Mouse (Mus musculus) embryo, embryonic 9.5 days (tissue): ENCODE data around the gene Ccdc189.
"Not testable (repeated sequence)": the region's sequence is repeated elsewhere in the genome, so short reads cannot be mapped to it uniquely, and the experiment has no call there.

Source experiments
- DNase-seq: peaks from one replicate; pipeline ENCODE4 v3.0.0-alpha.2; 2017; ENCODE audit errors: extremely low spot score

Gene Ccdc189

DNA sequence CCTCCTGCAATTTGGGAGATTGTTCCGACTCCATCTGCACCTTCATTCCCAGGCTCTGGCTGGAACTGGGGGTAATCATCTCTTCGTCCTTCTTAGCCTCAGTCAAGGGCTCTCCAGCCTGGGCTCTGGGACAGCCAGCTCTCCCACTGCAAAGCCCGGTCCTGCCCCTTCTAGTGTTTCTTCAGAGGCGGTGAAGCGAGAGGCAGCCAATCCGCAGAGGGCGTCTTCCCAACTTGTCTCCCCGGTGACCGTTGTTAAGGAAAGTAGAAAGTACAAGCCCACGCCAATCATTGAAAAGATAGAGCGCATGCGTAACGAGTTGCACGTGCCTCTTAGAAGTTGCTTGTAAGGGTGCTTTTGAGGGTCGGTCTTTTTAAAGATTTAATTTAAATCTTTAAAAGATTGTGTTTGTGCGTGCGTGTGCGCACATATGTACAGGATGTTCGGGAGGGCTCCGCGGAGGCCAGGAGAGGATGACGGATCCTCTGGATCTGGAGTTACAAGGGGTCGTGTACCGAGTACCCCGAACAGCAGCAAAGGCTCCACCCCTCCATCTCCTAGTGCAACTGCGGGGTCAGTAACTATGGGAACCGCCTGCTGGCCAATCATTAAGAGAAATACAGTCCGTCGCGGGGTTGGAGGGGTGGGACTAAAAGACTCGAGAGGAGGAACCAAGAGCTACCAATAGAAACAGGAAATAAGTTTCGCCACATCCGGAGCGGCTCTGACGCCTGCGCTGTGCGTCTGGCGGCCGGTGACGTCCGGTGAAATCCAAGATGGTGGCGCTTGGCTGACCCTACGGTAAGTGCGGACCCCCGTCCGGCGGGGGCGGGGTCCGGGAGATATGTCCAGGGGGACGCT is at the start of gene Ccdc189, which contains the start of gene Rnf40:
TSS of gene Ccdc189 (minus strand) at position 585 of the 861 bp plus-strand sequence.
TSS of gene Rnf40 (plus strand) at position 757 of the 861 bp plus-strand sequence.
- peak; percentile 94 for DNase-seq

DNA sequence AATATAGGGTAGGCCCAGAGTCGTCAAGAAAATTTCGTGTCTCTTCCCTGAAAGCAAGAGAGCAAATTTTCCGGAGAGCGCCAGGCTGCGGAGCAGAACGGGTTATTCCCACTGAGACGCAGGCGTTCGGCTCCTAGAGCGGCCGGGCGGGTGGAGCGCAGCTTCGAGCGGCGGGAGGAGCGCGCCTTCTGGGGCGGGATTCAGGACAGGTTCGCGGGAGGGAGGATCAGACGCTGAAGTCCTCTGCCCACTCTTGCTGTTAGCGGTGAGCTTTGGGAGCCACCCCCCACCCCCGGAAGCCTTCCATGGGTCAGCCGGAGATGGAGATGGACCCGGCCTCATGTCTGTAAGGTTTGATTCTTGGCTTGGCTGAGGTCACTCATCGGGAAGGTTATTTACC is 48.6 kb upstream of the Ccdc189 start:
- DNase-seq: peak; percentile 80

DNA sequence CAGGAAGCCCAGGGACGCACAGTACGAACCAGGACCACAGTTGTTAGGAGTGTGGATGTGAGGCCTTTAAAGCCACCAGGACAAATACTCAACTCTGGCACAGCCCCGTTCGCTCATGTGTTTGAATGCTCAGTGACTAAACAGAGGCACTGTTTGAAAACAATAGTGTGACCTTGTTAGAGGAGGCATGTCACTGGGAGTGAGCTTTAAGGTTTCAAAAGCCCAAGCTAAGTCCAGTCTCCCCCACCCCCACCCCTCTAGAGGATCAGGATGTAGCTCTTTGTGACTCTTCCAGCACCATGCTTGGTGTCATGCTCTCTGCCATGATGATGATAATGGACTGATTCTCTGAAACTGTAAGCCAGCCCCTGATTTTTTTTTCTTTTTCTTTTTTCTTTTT is 43.0 kb upstream of the Ccdc189 start:
- no peak for DNase-seq

DNA sequence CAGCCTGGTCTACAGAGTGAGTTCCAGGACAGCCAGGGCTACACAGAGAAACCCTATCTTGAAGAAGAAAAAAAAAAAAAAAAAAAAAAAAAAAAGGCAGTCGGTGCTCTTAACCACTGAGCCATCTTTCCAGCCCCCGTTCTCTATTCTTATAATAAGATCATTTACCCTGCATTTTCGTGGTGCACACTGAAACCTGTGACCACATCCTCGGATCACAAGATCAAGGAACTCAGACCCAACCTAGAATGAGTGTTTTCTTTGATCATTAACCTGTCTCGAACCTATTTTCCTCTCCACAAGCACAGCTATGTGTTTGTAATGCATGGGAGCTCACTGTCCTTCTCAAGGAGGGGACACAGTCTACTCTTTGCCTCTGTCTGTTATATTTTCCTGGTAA is 40.3 kb upstream of the Ccdc189 start:
- no peak for DNase-seq

DNA sequence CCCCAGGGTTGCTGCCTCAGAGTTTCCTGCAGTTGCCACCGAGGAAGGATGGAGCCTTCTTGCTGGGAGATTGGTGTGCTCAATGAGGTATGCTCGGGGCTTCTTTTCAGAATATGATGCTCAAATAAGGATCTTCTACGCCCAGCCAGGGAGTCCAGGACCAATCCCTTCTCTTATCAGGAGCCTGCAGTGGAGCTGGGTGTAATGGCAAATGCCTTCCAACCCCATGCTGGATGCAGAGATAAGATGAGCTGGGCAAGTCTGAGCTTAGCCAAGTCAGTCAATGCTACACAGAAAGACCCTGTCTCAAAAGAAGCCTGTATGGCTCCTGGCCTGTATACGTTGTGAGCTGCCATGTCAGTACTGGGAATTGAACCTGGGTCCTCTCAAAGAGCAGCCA is 38.1 kb upstream of the Ccdc189 start:
- no peak for DNase-seq

DNA sequence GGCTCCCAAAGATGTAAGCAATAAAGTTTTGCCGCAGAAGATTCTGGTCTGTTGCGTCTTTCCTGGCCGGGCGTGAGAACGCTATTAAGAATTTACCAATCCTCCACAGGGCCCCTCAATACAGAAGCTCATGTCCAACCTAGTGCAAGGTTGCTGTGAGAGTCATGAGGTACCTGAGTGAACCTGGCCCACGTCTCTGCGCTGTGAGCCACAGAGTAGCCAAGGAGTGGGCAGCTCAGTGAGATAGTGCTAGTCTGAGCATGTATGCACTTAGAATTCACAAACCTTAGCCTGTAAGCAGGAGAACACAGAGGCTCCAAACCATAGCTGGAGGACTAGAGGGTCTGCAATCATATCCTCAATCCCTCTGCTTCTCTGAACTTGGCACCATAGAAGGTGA is 37.6 kb upstream of the Ccdc189 start:
- no peak for DNase-seq

DNA sequence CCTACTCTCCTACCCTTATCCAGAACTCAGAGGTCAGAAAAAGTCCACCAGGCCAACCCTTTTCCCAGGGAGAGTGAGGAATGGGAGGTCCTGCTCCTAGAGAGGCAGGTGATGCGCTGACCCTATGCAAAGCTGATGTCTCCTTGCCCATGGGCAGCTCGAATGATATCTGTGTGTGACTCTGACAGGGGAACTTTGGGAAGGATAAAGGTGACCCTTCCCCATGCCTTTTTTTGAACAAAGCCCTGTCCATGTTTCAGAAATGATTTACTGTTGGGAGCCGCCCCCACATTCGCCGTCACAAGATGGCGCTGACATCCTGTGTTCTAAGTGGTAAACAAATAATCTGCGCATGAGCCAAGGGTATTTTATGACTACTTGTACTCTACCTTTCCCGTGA is 30.0 kb upstream of the Ccdc189 start:
- DNase-seq: not testable (repeated sequence)

DNA sequence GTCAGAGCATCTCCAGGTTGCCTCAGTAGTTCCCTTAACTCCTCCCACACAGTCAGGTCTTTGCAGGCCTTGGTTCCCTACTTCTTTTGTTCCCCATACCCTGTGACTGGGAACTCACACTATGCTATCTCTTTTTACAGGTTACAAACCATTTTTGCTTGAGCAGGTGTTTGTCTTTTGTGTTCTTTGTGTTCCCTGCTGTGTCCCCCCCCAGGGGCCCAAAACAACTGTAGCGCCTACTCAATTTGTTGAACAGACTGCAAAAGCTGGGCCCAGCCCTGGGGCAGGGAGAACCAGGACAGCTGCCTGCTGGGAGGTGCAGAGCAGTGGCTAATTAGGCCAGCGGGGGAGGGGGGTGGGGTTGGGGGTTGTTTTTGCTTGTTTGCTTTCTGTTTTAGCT is 29.6 kb upstream of the Ccdc189 start:
- DNase-seq: no peak

DNA sequence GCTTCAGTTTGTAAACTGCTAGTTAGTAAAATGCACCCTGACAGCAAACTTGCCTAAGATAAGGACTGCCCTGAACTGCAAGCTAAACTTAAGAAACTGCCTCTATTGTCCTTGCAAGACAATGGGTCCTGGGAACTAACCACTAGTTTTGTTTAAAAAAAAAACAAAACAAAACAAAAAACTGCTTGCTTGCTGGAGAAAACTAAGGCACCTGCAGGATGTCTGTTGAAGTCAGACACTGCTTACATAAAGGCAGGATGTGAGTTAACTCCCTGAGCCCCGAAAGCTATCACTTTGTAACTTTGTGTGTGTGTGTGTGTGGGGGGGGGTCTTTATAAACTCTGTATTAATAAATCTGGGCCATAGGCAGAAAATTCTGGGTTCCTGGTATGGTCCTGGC is 28.5 kb upstream of the Ccdc189 start:
- no peak for DNase-seq

DNA sequence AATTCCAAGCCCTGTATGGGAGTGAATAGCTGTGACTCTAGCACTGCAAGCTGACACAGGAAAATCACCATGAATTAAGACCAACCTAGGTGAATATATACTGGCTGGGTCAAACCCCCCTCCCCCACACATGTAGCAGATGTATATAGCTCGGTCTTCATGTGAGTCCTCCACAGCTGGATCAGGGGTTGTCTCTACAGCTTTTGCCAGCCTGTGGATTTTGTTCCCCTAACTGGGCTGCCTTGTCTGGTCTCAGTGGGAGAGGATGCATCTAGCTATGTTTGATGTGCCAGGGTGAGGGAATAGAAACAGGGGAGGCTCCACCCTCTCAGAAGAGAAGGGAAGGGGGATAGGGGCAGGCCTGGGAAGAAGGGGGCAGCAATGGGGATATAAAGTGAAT is 27.9 kb upstream of the Ccdc189 start:
- DNase-seq: no peak

DNA sequence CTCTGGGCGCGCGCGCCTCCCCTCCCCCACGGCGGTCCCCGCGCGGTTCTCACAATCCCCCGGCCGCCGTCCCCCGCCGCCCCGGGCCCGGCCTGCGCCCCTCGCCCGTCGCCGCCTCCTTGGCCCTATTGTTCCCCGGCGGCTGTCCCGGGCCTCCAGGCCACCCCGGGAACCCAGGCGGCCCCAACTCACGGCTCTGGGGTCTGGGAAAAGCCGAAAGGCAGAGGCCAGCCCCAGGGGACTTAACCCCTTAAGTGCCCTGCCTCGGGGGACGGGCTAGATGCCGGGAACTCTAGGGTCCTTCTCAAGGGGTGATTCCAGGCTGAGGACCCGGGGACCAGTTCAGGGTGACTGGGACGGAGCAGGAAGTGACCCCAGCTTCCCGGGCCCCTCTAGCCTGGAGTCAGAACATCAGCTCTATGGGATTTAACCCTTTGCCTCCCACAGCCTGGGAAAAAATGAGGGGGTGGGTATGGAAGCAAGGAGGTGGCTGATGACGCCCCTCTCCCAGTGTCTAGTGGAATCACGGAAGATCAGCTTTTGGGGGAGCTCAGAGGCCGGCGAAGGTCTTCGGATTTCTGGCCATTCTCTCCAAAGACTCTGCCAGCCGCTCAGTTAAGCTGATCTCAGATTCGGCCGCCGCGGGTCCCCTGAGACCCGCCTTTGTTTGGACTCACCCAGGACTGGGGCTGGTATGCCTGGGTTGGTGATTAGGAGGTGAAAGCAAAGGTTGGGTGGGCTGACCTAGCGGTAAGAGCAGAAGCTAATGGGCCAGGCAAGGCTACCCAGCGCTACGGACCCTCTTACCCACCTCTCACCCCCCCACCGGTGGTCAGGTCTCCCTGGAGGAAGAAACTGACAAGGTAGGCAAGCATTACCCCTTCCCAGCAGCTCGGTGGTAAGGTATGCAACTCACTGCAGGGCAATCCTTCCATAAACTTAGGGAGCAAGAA is 26.8 kb upstream of the Ccdc189 start, which contains the start of gene Zfp629:
TSS of gene Zfp629 (minus strand) at position 907 of the 953 bp plus-strand sequence.
- DNase-seq: peak; percentile 93

DNA sequence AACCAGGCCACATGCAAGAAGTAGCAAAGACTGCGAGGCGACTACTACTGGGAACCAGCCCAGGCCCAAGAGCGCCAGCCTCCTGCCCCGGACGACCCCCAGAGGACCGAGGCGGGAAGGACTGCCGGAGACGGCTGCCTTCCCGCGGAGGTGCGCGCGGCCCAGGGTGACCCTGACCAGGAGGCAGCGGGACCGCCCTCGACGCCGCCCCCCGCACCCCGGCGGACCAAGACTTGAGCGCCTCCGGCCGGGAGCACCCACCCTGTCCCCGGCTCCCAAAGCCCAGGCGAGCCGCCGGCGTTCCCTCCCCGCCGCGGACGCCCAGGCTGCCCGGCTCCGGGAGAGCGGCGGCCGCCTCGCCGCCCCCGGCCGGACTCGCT is 26.1 kb upstream of the Ccdc189 start:
- peak; percentile 57 for DNase-seq

DNA sequence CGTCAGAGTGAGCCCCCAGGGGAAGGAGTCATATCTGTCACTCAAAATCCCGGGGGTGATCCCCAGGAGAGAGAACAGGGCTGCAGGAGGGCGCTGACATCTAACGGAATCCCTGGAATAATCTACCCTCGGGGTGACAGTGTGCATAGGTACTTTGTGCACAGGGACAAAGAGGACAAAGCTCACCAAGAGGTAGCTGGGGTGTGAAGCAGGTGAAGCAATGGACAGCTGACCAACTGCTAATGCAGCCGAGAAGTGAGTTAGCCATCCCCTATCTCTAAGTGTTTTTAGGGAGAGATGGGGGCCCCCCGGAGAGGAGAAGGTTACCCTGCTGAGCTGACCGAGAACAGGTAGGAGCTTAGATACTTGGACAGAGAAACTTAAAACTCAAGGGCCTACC is 25.7 kb upstream of the Ccdc189 start:
- no peak for DNase-seq

DNA sequence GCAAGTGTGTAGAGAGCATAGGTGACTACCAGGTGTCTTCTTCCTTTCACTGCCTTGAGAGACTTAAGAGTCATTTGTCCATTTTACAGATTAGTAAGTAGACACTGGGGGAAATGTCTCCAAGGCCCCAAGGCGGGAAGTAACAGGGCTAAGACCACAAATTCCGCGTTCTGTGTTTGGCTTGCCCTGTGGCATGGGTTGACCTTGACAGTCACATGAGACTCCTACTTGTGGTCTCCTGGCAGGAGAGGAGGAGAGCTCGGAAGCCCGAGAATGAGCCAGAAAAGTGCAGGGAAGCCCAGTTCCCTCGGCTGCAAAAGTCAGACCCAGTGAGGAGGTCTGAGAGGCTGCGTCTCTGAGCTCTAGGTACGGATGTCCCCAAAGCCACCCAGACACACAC is 25.1 kb upstream of the Ccdc189 start:
- no peak for DNase-seq

DNA sequence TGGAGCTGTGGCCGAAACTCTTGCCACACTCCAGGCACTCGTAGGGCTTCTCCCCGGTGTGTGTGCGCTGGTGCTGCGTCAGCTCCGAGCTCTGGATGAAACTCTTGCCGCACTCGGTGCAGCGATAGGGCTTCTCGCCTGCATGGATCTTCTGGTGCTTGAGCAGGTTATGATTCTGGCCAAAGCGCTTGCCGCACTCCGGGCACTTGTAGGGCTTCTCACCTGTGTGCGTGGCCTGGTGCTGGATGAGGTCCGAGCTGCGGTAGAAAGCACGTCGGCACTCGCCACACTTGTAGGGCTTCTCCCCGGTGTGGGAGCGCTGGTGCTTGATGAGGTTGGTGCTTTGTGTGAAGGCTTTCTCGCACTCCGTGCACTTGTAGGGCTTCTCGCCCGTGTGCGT is 23.2 kb upstream of the Ccdc189 start:
- no peak for DNase-seq

DNA sequence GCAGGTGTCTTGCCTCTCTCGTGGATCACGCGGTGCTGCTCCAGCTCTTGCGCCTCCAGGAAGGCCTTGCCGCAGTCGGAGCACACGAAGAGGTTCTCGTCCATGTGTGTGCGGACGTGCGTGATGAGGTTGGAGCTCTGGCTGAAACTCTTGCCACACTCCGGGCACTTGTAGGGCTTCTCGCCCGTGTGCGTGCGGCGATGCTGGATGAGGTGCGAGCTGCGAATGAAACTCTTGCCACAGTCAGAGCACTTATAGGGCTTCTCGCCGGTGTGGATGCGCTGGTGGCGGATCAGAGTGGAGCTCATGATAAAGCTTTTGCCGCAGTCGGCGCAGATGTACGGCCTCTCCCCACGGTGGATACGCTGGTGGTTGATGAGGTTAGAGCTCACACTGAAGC is 22.6 kb upstream of the Ccdc189 start:
- no peak for DNase-seq

DNA sequence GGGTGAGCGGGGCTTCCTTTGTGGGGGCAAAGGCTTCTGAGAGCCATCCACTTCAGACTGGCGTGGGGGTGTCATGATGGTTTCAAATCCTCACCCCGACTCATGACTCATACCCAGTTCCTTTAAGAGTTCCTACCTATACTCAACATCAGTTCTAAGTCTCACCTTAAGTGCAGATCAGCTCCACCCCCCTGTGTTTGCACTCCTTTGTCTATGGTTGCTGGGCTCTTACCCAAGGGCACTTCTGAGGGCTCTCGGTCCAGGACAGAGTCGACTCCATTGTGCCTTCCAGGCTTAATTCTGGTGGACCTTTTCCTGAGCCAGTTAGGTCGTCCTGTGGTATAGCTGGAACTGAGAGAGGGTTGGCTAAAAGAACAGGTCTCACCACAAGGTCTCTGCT is 18.8 kb upstream of the Ccdc189 start:
- no peak for DNase-seq

DNA sequence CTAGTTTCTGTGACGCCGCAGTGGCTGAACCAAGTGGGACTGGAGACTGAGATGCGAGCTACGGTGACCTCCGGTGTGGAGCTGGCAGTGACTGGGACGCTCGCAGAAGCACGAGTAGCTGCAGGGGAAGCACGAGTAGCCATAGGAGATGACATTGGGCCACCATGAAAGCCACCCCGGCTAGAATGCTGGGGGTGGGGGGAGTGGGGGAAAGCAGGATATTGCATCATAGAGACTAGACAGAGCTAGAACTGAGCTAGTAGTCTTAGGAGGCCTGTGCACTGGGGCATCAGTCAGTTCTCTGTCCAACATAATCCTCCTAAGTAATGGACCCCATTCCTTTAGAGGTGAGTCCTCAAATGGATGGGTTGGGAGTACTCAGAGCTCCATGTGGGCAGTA is 15.9 kb upstream of the Ccdc189 start:
- DNase-seq: no peak

DNA sequence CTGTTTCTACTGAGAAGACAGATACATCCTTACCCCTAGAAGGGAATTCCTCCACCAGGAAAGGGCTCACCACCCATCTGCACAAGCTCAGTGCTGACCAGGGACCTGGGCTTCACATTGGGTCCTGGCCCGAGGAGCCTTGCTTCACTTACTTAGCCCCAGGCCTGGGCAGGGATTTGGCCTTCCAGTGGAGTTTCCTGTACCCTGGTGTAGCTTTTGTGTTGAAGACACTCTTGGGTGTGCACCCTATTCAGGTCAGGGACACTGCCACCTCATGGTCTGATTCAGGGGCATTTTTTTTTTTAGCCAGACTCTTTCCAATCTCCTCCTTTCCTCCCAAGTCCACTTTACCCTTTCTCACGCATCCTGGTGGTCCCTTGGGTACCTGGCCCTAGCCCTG is 14.5 kb upstream of the Ccdc189 start:
- DNase-seq: no peak

DNA sequence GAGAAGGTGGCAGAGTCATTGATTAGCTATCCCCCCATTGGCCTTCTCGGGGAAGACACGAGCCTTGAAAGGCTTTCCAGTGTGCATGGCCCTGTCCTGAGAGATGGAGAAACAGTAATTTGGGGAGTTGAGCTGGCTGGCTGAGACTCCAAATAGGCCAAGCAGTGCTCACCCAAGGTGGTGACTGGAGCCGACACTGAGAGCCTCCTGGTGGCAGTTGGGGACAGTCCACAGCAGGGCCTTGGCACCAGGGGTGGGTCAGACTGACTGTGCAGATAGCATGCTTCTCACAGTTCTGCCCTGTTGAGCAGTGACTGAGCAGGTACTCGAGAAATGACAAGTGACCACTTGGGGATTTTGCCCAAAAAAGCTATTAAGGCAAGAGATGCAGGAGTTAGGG is 13.3 kb upstream of the Ccdc189 start:
- DNase-seq: no peak

DNA sequence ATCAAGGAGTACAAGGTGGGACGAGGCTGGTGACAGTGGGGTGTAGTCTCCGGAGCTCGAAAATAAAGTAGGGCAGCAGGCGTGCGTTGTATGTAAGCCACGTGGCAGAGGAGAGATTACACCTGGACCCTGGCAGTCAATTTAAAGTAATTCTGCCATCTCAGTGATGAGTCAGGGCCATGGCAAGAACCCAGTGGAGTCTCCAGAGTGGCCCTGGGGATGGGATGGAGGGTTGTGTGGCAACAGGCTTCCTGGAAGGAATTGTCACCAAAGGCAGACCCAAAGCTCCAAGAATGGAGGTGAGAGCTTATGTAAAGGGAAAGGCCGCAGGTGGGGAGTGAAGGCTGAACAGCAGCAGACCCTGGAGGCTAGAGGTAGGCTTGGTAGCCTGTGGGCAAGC is 12.2 kb upstream of the Ccdc189 start:
- DNase-seq: no peak

DNA sequence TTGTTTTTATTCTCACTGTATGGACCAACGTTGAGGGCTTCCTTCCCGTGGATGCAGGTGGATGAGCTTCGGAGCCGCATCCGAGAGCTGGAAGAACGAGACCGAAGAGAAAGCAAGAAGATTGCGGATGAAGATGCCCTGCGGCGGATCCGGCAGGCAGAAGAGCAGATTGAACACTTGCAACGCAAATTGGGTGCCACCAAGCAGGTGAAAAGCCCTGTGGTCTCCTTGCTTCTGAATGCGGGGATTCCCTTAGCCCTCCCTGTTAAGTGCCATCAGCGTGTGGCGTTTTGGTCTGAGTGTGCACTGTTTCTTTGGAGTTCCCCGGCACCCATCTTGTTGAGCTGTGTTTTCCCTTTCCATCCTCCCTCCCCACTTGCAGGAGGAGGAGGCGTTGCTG is 8.4 kb upstream of the Ccdc189 start:
- no peak for DNase-seq

DNA sequence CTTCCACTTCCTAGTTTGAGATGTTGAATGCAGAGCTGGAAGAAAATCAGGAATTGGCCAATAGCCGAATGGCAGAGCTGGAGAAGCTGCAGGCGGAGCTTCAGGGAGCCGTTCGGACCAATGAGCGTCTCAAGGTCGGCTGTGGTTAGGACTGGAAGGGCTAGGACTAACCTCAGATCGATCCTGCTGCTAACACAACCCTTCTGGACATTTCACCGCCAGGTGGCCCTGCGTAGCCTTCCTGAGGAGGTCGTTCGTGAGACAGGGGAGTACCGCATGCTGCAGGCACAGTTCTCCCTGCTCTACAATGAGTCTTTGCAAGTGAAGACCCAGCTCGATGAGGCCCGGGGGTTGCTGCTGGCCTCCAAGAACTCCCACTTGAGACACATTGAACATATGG is 4.2 kb upstream of the Ccdc189 start:
- no peak for DNase-seq
